Mouse (Mus musculus) spleen, adult 2 months (tissue): ENCODE measurements around the gene Bbx. TPM values are rescaled to one million over a fixed set of nuclear protein-coding genes. Genes with fewer than 3 reads are reported as not detected.

Experiments
- DNase-seq, 2 experiments: peaks; one replicate each; pipeline versions ENCODE4 v3.0.0 to v3.0.0-alpha.2; 2012 to 2021; ENCODE audit warnings: low spot score in 2 of 2, low read depth in 1 of 2
- H3K27ac ChIP-seq: fragments of 200-500 bp; 2 replicates; pipeline ENCODE4 v1.5.1; 2012; ENCODE audit warnings: low read length, inconsistent platforms; ENCODE audit not compliant: insufficient read depth
- H3K27me3 ChIP-seq: fragments of 200-500 bp; 2 replicates; pipeline ENCODE4 v1.6.1; 2012; ENCODE audit warnings: mild to moderate bottlenecking, moderate library complexity, low read length, inconsistent platforms; ENCODE audit not compliant: control insufficient read depth, insufficient read depth
- H3K36me3 ChIP-seq: fragments of 200-500 bp; 2 replicates; pipeline ENCODE4 v1.6.1; 2012; ENCODE audit warnings: mild to moderate bottlenecking, low read length, inconsistent platforms; ENCODE audit not compliant: control insufficient read depth, insufficient read depth
- H3K4me1 ChIP-seq: fragments of 200-500 bp; 2 replicates; pipeline ENCODE4 v1.6.1; 2011; ENCODE audit warnings: inconsistent platforms; ENCODE audit not compliant: control insufficient read depth, insufficient read depth, insufficient read length
- H3K4me3 ChIP-seq: fragments of 200-500 bp; 2 replicates; pipeline ENCODE4 v1.5.1; 2011; ENCODE audit warnings: mild to moderate bottlenecking, inconsistent platforms; ENCODE audit not compliant: insufficient read depth, insufficient read length; ENCODE audit errors: extremely low read depth
- CTCF ChIP-seq: fragments of 200-500 bp; IDR thresholded peaks from 2 replicates; pipeline ENCODE4 v1.5.1; 2011; ENCODE audit warnings: mild to moderate bottlenecking, inconsistent platforms; ENCODE audit not compliant: insufficient read depth, insufficient read length, insufficient replicate concordance; ENCODE audit errors: extremely low read depth
- POLR2A ChIP-seq: fragments of 200-500 bp; IDR thresholded peaks from 2 replicates; pipeline ENCODE4 v1.6.1; 2011; ENCODE audit warnings: low read depth, low read length, inconsistent platforms
- WGBS: fragments of 180-500 bp; shearing (Covaris S2); methylation state at CpG from one replicate; pipeline ENCODE4 v1.1.7; 2018; 5-methylcytosine and 5-hydroxymethylcytosine counted together
- polyA plus RNA-seq: library from polyadenylated mRNA; depleted of rRNA; stranded (reverse); fragments of >200 nt; gene quantifications from 2 replicates; pipeline ENCODE4 v1.2.3, GENCODE M21; 2012

The Bbx gene
- polyA plus RNA-seq, 1 experiment = 3.8 TPM

DNA sequence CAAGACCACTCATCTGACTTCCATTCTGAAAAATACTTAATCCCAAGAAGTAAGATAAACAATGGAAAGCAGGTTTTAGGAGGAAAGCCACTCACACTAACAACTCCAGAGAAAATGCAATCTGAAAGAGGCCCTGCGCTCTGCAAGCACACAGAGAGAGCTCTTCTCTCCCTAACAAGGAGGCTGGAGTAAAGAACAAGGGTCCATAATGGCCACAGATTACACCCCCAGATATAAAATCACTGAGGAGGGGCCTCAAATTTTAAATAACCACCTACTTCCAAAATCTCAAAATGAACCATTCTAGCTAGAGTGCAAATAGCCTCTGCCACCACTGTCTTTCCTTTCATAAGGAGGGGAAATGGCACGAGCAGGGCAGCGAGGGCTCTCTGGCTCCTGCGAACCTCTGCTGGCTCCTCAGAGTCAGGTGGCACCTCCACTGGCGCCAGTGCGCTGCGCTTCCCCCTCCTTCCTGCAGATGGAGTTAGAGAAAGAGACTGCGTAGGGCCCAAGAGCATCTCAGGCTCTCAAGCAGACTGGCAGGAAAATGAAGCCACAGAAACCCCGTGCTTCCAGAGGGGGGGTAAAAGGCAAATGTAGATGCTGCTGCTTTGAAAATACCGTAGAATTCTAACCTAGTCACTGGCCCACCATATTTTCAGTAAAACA, 51.4 kb downstream of the Bbx start:
- 35% methylated on average over 10 of the region's 10 CpGs for WGBS
- Histone ChIP-seq H3K4me3 (no peak overlapping the region), H3K4me1 (no peaks in the 10 kb centered on the region), H3K36me3 (no peaks in the 10 kb centered on the region), H3K27ac (no peak overlapping the region), H3K27me3 (no peaks in the 10 kb centered on the region)
- peak in 1 of 2 experiments; percentile 58 for DNase-seq
- TF ChIP-seq POLR2A (no peak), CTCF (peak; percentile 38; the same call in 1 of the 2 replicates)

DNA sequence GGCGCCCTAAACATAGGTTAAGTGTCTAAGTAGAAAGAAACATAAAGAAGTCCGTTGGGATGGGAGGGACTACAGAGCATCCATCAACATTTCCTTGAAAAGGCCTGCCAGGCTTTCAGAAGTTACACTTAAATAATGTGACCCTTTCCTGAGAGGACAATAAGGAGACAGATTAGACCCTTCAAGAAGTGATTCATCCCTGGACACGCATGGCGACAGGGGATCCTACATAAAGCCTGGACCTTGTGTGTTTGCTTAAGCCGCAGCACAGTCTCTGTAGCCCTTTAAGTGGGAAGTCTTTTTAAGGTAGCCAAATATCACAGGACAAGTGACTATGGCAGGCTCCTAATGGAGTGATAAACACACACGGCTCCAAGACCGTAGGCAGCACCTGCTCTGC, 52.0 kb downstream of the Bbx start:
- Histone ChIP-seq H3K27ac (no peak overlapping the region), H3K4me1 (no peaks in the 10 kb centered on the region), H3K4me3 (no peak overlapping the region), H3K27me3 (no peaks in the 10 kb centered on the region), H3K36me3 (no peaks in the 10 kb centered on the region)
- WGBS = 94% methylated on average over 7 of the region's 7 CpGs
- no peak for DNase-seq
- TF ChIP-seq POLR2A (no peak), CTCF (no peak)

DNA sequence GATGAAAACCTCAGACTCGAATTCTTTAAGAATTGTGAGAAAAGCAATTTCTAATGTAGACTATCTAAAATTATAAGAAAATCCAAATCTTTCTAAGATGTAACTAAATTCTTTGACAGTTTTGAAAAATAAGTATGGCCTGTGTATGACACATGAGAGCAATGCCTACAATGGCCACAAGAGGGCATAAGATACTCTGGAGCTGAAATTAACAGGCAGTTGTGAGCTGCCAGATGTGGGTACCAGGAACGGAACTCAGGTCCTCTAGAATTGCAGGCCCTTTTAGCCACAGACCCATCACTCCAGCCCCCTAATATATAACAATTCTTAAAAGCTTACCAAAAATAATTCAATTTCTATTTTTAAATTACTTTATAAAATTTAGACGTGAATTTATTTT, 57.6 kb downstream of the Bbx start:
- Histone ChIP-seq H3K27ac (no peak overlapping the region), H3K4me1 (no peaks in the 10 kb centered on the region; the same call in 1 of the 2 replicates), H3K36me3 (no peaks in the 10 kb centered on the region), H3K4me3 (no peak overlapping the region), H3K27me3 (no peaks in the 10 kb centered on the region)
- 88% methylated on average over 3 of the region's 3 CpGs for WGBS
- TF ChIP-seq CTCF (peak; percentile 27; the same call in 1 of the 2 replicates), POLR2A (no peak)
- peak; percentile 37 to 47 for DNase-seq

DNA sequence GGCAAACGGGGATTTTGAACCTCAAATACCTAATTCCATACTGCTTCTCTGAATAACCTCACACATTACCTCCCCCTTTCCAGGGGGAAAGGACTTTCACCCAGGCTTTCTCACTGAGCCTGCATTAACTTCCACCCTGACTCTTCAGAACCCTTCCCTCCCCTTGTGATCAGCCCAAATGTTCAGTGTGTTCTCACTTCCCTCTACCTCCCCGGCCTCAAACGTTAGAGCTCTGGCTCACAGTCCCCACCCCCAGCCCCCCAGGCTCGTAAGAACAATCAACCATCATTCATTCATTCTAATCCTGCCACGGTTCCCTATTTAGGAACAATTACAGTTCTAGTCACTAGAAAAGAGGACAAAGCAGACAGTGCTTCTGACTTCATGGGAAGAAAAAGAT, 58.5 kb downstream of the Bbx start:
- DNase-seq = no peak

DNA sequence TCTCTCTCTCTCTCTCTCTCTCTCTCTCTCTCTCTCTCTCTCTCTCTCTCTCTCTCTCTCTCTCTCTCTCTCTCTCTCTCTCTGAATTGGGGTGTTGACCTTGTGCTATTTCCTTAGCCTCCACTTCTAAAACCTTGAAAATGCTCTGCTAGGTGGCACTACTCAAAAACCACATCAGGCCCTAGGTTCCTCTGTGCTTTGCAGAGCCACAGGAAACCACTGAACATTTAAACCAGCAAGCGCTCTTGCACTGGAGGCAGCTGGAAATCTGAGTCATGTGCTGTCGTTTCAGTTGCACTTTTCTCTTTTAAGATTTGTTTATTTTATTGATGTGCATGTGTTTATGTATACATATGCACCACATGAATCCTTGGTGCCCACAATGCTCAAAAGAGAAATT, 59.6 kb downstream of the Bbx start:
- WGBS = 22% methylated on average over 2 of the region's 2 CpGs
- no peak overlapping the region for H3K4me3 ChIP-seq

More for the DNA sequence above, 58.5 kb downstream of the Bbx start:
- 35% methylated on average over 5 of the region's 5 CpGs for WGBS
- no peak for TF ChIP-seq POLR2A
- no peak for TF ChIP-seq CTCF
- Histone ChIP-seq H3K27me3 (no peaks in the 10 kb centered on the region), H3K36me3 (no peaks in the 10 kb centered on the region), H3K27ac (no peak overlapping the region), H3K4me1 (no peaks in the 10 kb centered on the region; the same call in 1 of the 2 replicates), H3K4me3 (no peak overlapping the region)

DNA sequence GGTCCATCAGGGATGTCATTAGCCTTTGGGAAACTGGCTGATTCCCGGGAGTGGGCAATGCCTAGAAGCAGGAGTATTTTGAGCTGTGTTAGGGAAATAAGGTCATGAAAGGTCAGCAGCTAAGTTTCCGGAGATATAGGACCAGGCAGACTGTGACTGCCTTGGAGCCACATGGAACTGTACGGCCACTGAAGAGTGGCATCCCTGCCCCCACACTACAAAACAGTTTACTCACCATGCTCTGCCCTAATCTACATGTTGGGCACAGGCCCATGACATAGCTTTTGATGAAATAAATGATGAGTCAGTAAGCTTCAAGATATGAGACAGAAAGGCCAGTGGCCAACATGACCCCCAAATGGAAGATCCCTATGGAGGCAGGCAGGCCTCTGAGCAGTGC, 60.7 kb downstream of the Bbx start:
- Histone ChIP-seq H3K27ac (no peak overlapping the region), H3K27me3 (no peaks in the 10 kb centered on the region), H3K4me1 (no peaks in the 10 kb centered on the region; the same call in 1 of the 2 replicates), H3K36me3 (no peaks in the 10 kb centered on the region), H3K4me3 (no peak overlapping the region)
- DNase-seq = no peak
- WGBS = 94% methylated on average over 3 of the region's 3 CpGs
- no peak for TF ChIP-seq CTCF

More for the DNA sequence above, 59.6 kb downstream of the Bbx start:
- Histone ChIP-seq H3K27ac (peak overlapping the region; percentile 41; the same call in 1 of the 2 replicates), H3K27me3 (no peaks in the 10 kb centered on the region), H3K36me3 (no peaks in the 10 kb centered on the region), H3K4me1 (no peaks in the 10 kb centered on the region; the same call in 1 of the 2 replicates)
- TF ChIP-seq CTCF (no peak), POLR2A (no peak)
- DNase-seq = peak in 1 of 2 experiments; percentile 50

DNA sequence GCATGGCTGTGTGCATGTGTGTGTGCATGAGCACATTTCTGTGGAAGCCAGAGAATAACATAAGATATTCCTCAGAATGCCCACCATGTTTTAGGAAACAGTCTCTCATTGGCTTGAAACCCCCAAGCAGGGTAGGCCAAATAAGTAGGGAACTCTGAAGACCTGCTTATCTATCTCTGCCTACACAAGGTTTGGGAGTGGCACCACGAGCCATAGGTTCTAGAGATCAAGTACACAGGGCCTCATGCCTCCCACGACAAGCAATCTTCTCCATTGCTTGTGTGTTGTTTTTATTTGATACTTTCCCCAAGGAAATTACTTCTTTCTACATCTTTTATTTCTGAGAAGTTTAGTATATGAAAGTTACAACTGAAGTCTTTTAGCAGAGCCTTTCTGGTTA, 61.8 kb downstream of the Bbx start:
- no peaks in the 10 kb centered on the region for H3K36me3 ChIP-seq
- TF ChIP-seq POLR2A = no peak
- no peak for TF ChIP-seq CTCF
- H3K27ac ChIP-seq = no peak overlapping the region
- H3K27me3 ChIP-seq = no peaks in the 10 kb centered on the region
- H3K4me1 ChIP-seq = no peaks in the 10 kb centered on the region; the same call in 1 of the 2 replicates
- H3K4me3 ChIP-seq = no peak overlapping the region
- no peak for DNase-seq
- 87% methylated on average over 2 of the region's 2 CpGs for WGBS
